Mouse (Mus musculus) left cerebral cortex, postnatal 4 days (tissue): ENCODE results near the gene Cul9. TPM values are rescaled to one million over a fixed set of nuclear protein-coding genes. Genes with fewer than 3 reads are reported as not detected.
A peak's percentile ranks its signal among the peaks of the same experiment; 100 is the strongest.
"Not testable (repeated sequence)": the region's sequence is repeated elsewhere in the genome, so short reads cannot be mapped to it uniquely, and the experiment has no call there.

ENCODE experiments used
- DNase-seq: peaks from one replicate; pipeline ENCODE4 v3.0.0-alpha.2; 2022
- intact Hi-C: fragments of 180-260 bp; cut with DNase I; formaldehyde crosslinking; loops from one replicate; pipeline ENCODE4 v1.15.1; 2025
- total RNA-seq, 2 experiments: library from RNA; stranded (reverse); gene quantifications; 2 replicates each; pipeline ENCODE4 v1.2.3; 2021

Cul9 gene
- total RNA-seq: 10 to 100 TPM; 48.0 to 49.9 TPM

DNA sequence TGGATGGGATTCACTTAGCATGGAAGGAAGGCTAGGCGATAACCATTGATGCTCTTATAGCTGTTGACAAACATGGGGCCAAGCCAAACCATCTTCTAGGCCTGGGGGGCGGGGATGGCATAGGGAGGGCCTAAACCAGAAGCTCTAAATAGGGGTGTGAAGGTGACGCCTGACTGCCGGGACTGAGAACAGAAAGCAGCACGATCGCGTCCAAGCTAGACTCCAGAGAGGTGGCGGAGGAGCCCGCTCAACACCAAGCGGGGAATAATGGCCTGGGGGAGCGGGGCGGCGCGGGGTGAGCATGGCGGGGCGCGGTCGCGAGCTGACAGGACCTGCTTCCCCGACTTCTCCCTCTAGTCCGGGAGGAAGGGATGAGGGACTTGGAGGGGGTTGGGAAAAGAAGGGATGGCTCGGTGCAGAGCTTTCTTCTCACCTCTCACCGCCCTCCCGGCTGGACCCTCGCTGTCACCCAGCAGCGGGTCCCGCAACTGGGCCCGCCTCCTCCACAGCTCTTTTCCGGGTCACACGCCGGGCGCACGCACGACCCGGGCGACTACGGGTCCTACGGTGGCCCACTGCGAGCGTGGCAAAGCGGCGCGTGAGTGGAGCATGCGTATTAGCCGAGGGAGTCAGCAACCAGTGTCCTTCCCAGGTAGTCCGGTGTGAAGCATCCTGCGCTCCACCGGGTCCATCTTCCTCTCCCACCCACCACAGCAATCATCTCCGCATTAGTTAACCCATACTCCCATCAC, at the start of gene Cul9:
TSS of gene Cul9 (minus strand) at position 576 of the 752 bp plus-strand sequence.
- intact Hi-C loops: no loop called here
- DNase-seq: peak; percentile 83

DNA sequence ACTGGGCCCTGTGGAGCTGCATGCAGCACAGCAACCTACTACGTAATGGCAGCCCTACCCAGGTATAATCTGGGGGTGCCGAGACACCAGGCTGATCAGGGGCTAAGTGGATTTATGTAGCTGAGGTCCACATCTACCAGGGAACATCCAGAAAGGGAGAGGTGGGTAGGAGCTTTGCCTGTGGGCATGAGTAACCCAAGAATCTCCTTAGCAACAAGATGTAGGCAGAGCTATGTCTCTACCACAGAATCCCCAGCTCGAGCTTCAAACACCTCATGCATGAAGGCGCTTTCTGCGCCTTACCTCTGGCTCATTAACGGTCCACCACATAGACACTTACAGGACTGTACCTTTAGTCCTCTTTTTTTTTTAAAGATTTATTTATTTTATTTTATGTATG, 49.1 kb upstream of the Cul9 start:
- intact Hi-C loops: no loop called here

DNA sequence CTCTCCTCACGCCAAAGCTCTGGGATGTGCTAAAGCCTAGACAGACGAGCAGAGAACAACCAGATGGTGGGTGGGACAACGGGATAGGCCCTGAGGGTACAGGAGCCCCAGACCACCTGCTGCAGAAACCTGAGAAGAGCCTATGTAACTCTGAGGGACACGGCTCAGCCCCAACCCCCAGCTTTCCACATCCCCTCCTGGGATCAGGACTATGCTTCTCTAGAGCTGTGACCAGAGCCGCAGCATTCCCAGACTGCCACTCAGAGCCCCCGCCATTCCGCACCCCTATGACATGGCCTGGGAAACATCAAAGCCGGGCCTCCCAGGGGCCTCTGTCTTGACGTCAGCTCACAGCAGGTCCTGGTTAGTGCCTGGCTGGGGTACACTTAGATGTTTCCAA, 48.4 kb upstream of the Cul9 start:
- intact Hi-C loops: no loop called here
- DNase-seq: no peak

More for the DNA sequence above, 49.1 kb upstream of the Cul9 start:
- no peak for DNase-seq

DNA sequence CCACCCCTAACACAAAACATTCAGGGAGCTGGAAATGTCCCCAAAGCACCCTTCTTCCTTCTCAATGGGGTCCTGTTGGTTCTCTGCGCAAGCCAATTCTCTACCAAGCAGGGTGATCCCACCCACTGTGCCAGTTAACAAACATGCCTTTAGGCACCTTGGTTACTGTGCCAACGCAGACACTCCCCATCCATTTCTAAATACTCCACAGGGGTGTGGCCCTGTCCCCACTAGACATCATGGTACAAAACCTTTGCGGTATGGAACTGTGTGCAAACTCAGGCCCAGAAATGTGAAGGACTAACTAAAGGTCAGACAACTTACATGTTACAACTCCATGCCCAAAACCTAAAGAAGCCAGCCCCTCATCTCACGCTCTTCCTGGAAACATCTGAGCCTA, 46.9 kb upstream of the Cul9 start:
- DNase-seq: no peak
- intact Hi-C loops: no loop called here

DNA sequence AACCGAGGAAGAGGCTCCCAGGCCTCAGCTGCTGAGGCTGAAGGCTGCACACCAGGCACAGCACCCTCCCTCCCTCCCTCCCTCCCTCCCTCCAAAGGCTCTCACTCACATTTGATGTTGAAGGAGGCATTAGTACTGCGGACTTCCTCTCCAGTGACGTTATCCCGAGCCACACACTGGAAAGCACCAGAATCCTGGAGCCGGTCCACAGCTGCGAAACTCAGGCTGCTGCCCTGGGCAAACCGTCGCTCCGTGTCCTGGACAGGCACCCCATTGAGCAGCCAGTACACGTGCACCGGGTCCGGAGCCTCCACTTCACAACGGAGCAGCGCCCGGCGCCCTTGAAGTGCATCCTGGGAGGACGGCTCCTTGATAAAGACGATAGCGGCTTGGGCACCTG, 45.2 kb upstream of the Cul9 start:
- no peak for DNase-seq
- intact Hi-C loops: no loop called here

DNA sequence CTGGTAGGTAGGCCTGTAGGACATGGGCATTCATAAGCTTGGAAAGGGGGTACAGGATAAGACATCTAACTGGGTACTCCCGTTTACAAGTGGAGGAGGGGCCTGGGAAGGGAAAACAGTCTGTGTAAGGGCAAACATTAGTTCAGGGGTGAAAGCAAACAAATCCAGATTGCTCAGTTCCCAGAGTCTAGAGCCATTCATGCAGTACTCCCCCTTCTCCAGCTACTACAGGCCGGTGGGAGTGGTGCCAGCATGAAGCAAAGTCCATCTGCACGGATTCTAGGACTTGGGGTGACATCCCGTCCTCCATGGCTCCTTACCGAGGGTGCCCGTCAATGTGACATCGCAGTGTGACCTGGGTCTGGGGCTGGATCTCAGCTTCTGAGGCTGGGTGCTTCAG, 44.3 kb upstream of the Cul9 start:
- intact Hi-C loops: no loop called here
- DNase-seq: no peak

DNA sequence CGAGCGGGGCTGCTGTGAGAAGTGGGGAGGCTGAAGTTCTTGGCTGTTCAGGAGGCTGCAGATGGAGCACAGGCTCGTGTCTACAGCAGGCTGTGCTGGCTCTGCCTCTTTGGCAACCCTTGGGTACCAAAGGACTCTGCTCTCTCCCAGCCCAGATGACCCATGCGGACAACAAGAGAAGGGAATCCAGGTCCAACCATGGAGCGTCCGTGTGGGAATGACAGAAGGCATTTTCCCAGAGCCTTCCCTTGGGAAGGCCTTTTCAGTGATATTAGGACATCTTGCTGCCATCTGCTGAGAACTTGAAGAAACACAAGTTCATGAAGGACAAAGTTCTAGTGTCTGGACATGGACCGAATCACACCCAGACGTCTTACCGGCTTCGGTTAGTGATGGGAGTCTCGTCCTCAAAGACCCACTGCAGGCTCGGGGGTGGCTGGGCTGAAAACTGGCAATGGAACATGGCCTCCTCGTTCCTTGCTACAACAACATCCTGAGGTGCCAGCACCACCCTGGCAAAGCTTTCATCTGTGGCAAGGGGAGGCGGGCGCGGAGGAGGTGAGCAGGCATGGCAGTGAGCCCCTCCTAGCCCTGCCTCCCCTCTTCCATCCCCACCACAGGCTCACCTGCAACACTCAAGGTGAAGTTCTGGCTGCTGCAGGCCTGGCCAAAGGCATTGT, 43.6 kb upstream of the Cul9 start:
- DNase-seq: peak; percentile 50
- intact Hi-C loops: no loop called here

DNA sequence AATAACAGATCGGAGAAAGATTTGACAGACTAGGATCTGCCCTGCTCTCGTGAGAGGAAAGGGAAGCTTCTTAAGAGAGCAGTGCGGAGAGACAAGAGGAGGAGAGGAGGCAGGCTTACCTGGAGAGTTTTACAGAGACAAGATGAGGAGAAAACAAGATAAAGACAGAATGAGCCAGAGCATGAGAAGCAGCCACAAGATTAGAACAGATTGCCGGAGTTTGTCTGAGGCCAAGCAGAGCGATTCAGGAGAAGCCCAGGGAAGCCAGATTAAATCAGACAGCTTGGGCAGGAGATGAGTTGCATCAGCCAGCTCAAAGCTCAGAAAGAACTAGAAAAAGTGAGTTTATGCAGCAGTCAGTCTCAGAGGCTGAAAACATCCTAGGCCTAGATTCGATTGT, 42.7 kb upstream of the Cul9 start:
- no peak for DNase-seq
- intact Hi-C loops: no loop called here

DNA sequence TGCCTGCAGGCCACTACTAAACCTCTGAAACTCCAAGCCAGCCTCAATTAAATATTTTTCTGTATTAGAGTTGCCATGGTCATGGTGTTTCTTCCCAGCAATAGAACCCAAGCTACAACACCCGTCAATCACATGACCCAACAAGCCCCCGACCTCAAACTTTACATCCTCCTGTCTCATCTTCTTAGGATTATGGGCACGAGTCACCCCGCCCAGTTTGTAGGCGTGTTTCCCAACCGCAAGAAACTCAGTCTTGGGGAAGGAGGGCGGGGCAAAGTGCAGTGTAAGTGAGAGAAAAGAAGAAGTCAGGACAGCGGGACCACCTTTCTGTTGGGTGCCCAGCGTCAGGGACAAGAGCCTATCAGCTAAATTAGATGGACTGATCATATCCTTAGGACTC, 42.0 kb upstream of the Cul9 start:
- intact Hi-C loops: no loop called here
- no peak for DNase-seq

DNA sequence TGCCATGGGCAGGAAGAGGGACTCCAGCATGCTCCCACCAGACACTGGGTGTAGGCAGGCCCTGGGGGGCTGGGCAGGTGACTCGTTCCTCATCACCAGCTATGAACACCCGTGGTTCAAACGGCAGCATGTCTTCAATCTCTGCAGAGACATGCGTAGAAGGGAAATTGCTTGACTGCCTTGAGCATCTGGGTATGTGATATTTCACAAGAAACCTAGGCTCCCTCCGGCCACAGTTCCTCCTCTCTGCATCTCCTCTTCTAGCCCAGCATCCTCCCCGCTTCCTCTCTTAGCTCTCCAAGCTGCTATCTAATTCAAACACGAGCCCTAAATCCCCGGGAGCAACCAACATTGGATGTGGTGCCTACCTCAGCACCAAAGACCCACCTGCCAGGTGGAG, 40.1 kb upstream of the Cul9 start:
- DNase-seq: no peak
- intact Hi-C loops: no loop called here

DNA sequence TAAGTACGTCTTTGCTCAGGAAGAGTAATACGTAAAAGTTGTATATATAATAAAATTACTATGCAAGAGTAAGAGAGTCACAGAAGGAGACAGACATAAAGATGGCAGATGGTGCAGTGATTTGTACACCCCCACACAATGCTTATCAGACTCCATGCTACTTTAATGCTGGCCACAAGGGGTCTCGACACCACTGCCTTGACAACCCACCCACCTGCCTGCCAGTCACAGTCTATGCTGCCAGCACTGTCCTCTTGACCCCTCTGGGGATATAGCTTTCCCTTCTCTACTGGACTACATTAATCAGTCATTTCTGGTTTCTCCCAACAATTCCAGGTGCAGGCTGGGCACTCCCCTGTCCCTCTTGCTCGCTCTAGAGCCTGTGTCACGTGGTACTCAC, 32.5 kb upstream of the Cul9 start:
- no peak for DNase-seq
- intact Hi-C loops: no loop called here

DNA sequence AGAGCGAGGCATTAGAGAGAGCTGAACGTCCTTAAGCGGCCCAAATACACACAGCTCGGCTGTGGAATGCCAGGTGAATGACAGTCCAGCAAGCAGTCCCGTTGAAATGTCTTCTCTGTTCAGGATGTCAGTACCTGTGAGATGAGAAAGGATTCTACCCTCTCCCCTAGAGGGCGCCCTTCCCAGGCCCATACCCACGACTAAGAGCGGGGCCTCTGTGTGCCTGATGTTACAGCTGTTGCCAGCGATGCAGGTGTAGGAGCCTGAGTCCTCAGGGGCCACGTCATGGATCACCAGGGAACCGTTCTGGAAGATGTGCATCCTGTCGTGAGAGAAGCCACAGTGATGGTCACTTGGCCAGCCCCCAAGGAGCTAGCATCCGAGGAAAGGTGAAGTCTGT, 29.9 kb upstream of the Cul9 start:
- intact Hi-C loops: no loop called here

DNA sequence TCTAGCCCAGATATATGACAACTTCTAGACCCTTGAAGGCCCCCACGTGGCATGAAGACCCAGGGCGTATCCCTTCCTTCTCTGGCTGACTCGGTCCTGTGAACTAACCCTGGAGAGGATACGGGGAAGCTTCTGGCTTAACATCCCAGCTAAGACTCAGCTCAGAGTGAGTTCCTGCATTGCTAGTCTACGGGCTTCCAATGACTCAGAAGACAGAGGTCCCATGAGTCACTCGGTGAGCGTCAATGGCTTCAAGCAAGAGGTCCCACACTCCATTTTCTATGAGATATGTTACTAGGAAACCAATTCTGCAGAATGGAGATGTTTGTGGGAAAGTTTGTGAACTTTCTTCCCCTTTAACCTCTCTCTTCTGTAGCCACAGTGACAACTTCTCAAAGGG, 28.3 kb upstream of the Cul9 start:
- DNase-seq: no peak
- intact Hi-C loops: no loop called here

More for the DNA sequence above, 29.9 kb upstream of the Cul9 start:
- no peak for DNase-seq

DNA sequence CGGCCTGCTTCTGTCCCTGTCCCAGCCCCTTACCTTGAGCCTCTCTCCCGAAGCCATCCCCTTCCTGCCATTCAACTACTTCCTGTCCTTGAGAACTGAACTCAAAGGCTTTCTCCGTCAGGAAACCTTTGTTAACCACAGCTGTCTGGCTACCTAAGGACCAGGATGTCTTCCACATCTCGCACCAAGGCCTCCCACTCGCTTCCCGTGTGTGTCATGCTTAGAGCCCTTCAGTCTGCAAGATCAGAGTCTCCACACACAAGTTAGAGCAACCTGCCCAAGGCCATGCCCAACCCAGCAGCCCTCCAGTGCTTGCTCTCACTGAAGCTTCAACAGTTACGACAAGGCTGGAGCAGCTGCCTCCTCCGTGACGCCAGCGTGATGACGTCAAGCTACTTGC, 24.8 kb upstream of the Cul9 start:
- intact Hi-C loops: no loop called here

DNA sequence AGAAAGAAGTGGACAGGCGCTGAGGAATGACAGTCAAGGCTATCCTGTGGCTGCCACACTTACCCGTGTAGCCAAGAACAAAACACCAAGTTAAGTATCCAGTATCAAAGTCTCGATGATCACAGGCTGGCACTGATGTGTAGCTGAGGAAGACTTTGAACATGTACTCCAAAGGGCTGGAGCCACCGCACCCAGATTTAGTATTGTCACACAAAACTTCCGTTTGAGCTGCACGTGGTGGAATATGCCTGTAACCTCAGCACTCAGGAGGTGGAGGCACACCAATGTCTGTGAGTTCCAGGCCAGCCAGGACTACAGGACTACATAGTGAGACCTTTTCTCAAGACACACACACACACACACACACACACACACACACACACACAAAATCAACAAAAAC, 13.0 kb upstream of the Cul9 start:
- intact Hi-C loops: loop anchor here (10.0 kb wide), 1 partner anchor 86 kb away; the partner anchor contains the start of genes Klc4 and Mrpl2
- DNase-seq: no peak

More for the DNA sequence above, 24.8 kb upstream of the Cul9 start:
- no peak for DNase-seq

DNA sequence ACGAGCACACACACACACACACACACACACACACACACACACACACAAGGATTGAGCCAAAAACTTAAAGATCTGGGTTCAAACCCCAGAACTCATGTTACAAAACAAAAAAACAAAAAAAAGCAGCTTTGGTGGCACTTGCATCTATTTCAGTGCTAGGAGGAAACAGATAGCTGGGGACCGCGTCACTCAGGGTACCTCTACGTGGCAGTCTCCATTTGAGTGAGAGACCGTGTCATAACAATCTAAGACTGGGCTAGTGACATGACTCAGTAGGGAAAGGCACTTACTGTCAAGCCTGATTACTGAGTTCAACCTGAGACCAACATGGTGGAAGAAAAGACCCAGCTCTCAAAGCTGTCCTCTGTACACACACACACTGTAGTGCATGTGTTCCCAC, 12.0 kb upstream of the Cul9 start:
- intact Hi-C loops: loop anchor here (10.0 kb wide), 1 partner anchor 87 kb away; the partner anchor contains the start of genes Klc4 and Mrpl2
- DNase-seq: no peak

DNA sequence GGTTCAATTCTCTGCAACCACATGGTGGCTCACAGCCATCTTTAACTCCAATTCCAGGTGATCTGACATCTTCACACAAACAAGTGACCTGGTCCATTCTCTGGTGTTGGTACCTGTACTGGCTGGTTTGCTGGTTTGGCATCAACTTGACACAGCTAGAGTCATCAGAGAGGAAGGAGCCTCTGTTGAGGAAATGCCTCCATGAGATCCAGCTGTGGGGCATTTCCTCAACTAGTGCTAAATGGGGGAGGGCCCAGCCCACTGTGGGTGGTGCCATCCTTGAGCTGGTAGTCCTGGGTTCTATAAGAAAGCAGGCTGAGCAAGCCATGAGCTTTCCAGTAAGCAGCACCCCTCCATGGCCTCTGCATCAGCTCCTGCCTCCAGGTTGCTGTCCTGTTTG, 11.1 kb upstream of the Cul9 start:
- intact Hi-C loops: loop anchor here (10.0 kb wide), 1 partner anchor 87 kb away; the partner anchor contains the start of genes Klc4 and Mrpl2
- not testable (repeated sequence) for DNase-seq

DNA sequence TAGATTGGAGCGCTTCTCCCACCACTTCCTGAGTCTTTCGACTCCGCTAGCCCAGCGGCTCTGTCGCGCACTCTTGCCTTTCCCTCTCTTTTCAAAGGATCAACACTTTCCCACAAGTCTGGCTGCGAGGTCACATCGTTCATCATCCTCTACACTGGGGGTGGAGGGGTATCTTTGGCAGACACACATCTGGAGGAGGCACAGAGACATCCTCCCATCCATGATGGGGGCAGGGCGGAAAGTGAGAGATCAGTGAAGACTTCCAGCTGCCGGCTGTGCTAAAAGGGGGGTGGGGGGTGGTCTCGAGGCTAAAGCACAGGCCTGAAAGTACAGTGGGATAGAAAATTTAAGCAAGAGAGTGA, 10.4 kb upstream of the Cul9 start:
- peak; percentile 34 for DNase-seq
- intact Hi-C loops: loop anchor here (10.0 kb wide), 1 partner anchor 88 kb away; the partner anchor contains the start of genes Klc4 and Mrpl2

DNA sequence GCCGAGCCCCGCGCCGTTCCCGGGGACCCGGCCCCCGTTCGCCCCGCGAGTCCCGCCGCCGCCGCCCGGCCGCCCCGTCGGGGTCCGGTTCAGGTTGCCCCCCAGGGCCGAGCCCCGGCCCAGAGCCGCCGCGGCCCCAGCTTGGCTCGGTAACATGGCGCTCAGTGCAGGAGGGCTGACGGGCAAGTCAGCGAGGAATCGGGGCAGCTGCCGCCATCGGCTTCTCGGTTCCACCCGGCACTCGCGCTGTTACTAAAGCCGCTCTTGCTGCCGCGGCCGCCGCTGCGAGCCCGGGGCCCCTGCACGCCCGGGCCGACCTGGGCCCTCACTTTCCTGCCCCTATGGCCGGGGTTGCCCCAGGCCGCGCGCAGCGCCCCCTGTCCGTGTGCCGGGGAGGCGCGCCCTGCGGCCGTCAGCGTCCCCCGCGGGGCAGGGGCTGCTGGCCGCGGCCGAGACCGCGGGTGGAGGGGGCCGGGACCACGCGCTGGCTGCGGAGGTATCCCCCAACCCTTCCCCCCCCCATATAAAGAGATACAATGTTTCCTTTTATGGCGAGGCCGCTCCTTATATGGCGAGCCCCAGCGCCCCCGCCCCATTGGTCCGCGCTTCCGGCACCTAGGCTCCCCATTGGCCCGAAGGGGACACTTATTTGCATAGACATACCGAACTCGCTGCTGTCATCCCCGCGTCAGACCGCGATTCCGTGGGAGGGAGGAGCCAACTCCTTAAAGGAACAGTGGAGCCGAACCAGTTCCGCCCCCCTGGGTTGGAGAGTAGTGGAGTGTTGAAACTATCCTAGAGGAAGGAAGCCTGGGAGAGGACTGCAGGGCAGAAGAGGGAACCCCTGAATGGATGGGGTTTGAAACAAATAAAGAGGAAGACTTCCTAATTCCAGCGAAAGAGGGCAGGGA, 9.7 kb upstream of the Cul9 start, which contains the start of gene Srf:
TSS of gene Srf (minus strand) at position 503 of the 911 bp plus-strand sequence.
- DNase-seq: peak; percentile 97
- intact Hi-C loops: loop anchor here (10.0 kb wide), 1 partner anchor 89 kb away; the partner anchor contains the start of genes Klc4 and Mrpl2

DNA sequence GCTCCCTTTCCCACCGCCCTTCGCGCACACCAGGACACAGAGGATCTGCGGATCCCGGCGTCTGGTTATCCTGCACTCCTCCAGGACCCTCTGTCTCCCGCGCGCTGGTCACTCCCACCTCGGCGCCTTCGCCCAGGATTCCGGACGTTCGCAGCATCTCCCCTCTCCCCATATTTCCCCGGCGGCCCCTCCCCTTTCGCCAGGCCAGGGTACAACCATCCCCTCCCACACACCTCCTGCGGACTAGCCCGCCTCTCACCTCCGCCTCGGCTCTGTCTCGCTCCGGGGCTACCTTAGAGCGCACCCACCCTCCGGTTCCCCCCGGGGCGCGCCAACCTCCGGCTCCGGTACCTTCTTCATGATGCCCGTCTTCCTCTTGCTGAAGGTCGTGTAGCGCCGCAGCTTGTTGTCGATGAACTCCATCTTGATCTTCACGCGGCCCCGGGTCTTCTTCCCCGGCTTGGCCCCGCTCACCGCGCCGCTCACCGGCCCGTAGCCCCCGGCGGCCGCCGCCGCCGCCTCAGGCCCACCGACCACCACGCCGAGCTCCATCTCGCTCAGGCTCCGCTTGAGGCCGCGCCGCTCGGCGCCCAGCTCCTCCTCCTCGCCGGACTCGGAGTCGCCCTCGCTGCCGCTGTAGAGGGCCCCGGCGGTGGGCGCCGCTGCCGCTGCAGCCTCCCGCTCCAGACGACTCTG, 8.9 kb upstream of the Cul9 start:
- intact Hi-C loops: loop anchor here (10.0 kb wide), 1 partner anchor 90 kb away; the partner anchor contains the start of genes Klc4 and Mrpl2
- peak; percentile 50 for DNase-seq
